Mouse (Mus musculus): ENCODE measurements around the gene Asns. TPM values are rescaled to one million over a fixed set of nuclear protein-coding genes. Genes with fewer than 3 reads are reported as not detected.

The Asns gene
- polyA plus RNA-seq, 1 experiment from 2014 or later, result 30.8 TPM

DNA sequence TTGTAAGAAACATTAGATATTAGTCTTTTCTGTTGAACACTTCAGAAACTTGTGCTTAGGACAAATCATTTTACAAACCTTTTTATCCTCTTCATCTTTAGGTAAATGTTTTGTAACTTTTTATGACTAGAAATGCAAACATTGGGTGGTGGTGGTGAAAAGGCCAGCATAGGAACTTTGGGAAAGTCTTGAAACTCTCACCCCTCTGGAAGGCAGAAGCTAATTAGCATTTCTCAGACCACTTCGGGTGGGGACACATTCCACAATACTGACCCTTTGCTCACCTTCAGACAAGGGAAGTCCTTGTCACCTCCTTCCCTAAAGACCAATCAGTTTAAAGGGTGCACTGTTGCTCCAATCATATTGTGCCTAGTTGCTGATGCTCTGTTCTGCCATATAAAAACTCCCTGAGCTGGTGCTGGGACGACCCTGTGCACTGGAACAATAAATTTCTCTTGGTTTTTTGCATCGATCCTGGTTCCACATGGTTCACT, 18.8 kb upstream of the Asns start:
- H3K4me1 ChIP-seq (ENCODE audit: insufficient read depth, low read length), result no peaks in the 10 kb centered on the region
- H3K9me3 ChIP-seq (ENCODE audit: low read length), result no peaks in the 10 kb centered on the region
- H3K27ac ChIP-seq (ENCODE audit: low read length), result no peak overlapping the region
- 37% methylated on average over 3 of the region's 3 CpGs for WGBS
- H3K36me3 ChIP-seq (ENCODE audit: insufficient read depth, low read length), result no peaks in the 10 kb centered on the region
- H3K4me3 ChIP-seq (ENCODE audit: low read length), result no peak overlapping the region
- no peak overlapping the region for H3K4me2 ChIP-seq (replicated peaks; ENCODE audit: low read depth, low read length)
- no peaks in the 10 kb centered on the region for H3K27me3 ChIP-seq (ENCODE audit: insufficient read depth, low read length)
- no peak for ATAC-seq (ENCODE audit: low FRiP score, low TSS enrichment)
- H3K9ac ChIP-seq (replicated peaks; ENCODE audit: low read length), result no peak overlapping the region

DNA sequence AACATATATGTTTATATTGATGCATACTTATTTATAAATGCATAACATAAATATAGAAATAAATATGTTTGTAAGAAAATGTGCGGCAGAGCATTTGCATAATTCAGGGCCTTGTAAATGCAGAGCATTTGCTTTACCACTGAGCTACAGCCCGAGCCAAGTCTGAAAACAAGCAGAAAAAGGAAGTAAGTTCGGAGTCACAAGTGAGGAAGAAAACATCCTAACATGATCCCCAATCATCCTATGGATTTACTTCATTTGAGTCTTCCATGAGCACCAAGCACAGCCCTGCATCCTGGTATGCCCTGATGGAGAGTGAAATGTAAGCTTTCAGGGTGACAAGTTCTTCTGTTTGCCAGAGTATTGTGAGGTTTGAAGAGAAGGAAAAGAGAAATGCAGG, 15.2 kb upstream of the Asns start:
- H3K4me2 ChIP-seq (replicated peaks; ENCODE audit: low read depth, low read length), result no peak overlapping the region
- no peak overlapping the region for H3K9ac ChIP-seq (replicated peaks; ENCODE audit: low read length)
- ATAC-seq (ENCODE audit: low FRiP score, low TSS enrichment), result no peak
- H3K27me3 ChIP-seq (ENCODE audit: insufficient read depth, low read length), result no peaks in the 10 kb centered on the region
- no peaks in the 10 kb centered on the region for H3K36me3 ChIP-seq (ENCODE audit: insufficient read depth, low read length)
- no peak overlapping the region for H3K27ac ChIP-seq (ENCODE audit: low read length)
- no peaks in the 10 kb centered on the region for H3K4me1 ChIP-seq (ENCODE audit: insufficient read depth, low read length)
- no peak overlapping the region for H3K4me3 ChIP-seq (ENCODE audit: low read length)
- no peaks in the 10 kb centered on the region for H3K9me3 ChIP-seq (ENCODE audit: low read length)
- WGBS, result 84% methylated on average over 3 of the region's 3 CpGs

DNA sequence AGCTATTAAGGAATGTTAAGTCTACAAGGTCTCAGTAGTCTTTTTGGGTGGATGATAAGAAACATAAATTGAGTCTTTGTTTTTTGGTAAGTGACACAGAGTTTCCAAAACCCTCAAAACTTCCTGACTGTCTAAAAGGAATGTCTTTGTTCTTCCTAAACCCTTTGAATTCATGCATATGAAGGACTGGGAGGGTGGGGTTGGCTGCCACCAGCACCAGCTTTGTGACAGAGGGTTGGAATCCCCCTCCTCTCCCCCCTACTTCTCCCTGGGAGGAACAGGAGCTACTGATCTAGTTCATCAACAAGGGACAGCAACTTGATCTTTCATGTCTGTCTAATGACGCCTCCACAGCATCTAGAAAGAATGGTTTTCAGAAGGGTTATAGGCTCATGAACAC, 13.7 kb upstream of the Asns start:
- H3K27me3 ChIP-seq (ENCODE audit: insufficient read depth, low read length), result no peaks in the 10 kb centered on the region
- H3K9me3 ChIP-seq (ENCODE audit: low read length), result no peaks in the 10 kb centered on the region
- no peak overlapping the region for H3K4me3 ChIP-seq (ENCODE audit: low read length)
- 48% methylated on average over 1 of the region's 1 CpGs for WGBS
- H3K27ac ChIP-seq (ENCODE audit: low read length), result no peak overlapping the region
- H3K4me2 ChIP-seq (replicated peaks; ENCODE audit: low read depth, low read length), result no peak overlapping the region
- no peak for ATAC-seq (ENCODE audit: low FRiP score, low TSS enrichment)
- H3K4me1 ChIP-seq (ENCODE audit: insufficient read depth, low read length), result no peaks in the 10 kb centered on the region
- H3K36me3 ChIP-seq (ENCODE audit: insufficient read depth, low read length), result no peaks in the 10 kb centered on the region
- H3K9ac ChIP-seq (replicated peaks; ENCODE audit: low read length), result no peak overlapping the region

DNA sequence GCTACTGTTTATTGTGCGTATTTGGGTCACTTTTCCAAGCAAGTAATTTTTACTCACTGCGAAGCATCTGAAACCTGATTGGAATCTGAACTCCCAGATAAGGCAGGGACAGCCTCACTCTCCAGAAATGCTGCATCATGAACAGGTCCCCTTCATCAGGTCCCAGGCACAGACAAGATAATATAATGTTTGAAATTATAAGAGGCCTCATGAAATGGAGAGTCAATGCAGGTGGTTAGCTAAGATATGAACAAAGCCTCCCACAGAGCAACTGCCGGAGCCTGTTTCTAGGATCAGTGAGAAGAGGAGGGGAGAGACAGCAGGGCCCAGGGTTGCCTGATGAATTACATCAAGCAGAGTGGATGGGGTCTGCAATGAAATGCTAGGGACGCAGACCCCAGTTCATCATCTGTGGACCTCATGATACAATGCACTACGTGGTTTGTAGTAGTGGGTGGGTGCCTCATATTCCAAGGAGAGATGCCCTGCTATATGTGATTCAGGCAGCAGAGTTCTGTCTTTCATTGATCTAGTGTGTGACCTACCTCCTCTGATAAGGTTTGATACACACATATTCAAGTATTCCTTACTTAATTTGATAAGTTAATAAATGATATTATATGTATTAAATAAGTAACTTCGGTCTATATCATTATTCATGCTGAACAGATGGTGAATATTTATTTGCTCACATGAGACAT, 5.1 kb upstream of the Asns start:
- H3K4me3 ChIP-seq (ENCODE audit: low read length), result no peak overlapping the region
- peaks cover 5% of the 10 kb centered on the region for H3K27me3 ChIP-seq (ENCODE audit: insufficient read depth, low read length)
- no peaks in the 10 kb centered on the region; the same call in 1 of the 2 replicates for H3K4me1 ChIP-seq (ENCODE audit: insufficient read depth, low read length)
- WGBS, result 82% methylated on average over 6 of the region's 6 CpGs
- no peak for ATAC-seq (ENCODE audit: low FRiP score, low TSS enrichment)
- H3K4me2 ChIP-seq (replicated peaks; ENCODE audit: low read depth, low read length), result no peak overlapping the region
- H3K36me3 ChIP-seq (ENCODE audit: insufficient read depth, low read length), result no peaks in the 10 kb centered on the region
- no peak overlapping the region for H3K9ac ChIP-seq (replicated peaks; ENCODE audit: low read length)
- H3K27ac ChIP-seq (ENCODE audit: low read length), result no peak overlapping the region
- no peaks in the 10 kb centered on the region for H3K9me3 ChIP-seq (ENCODE audit: low read length)

DNA sequence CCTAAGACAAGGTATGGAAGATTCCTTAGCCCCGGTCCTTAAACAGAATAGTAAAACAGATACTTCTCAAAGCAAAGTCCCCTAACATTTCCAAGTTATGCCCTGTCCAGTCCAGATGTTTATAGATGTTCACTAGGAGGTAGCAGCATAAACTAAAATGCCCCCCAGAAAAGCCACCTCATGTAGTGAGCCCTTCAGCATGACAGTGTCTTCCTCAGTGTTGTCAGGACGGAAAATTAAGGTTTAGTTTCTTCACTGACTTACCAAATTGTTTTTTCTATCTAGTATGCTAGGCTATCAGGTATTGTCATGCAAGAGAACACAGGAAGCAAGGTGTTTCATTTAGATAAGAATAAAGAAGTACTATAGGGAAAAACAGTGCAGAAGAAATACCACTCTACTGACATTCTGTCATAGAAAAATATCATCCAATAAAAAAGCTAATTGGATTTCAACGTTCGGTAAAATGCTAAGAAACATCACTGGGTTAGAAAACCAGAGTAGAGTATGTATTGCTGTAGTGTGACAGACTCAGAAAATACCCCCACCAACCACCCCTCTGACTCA, 4.1 kb upstream of the Asns start:
- Histone ChIP-seq H3K4me2 (replicated peaks; ENCODE audit: low read depth, low read length) (no peak overlapping the region), H3K4me3 (ENCODE audit: low read length) (no peak overlapping the region), H3K4me1 (ENCODE audit: insufficient read depth, low read length) (peaks cover under 1% of the 10 kb centered on the region; the same call in 1 of the 2 replicates), H3K36me3 (ENCODE audit: insufficient read depth, low read length) (no peaks in the 10 kb centered on the region), H3K9me3 (ENCODE audit: low read length) (no peaks in the 10 kb centered on the region), H3K27ac (ENCODE audit: low read length) (no peak overlapping the region), H3K27me3 (ENCODE audit: insufficient read depth, low read length) (peaks cover 5% of the 10 kb centered on the region), H3K9ac (replicated peaks; ENCODE audit: low read length) (no peak overlapping the region)
- ATAC-seq (ENCODE audit: low FRiP score, low TSS enrichment), result no peak
- 80% methylated on average over 4 of the region's 4 CpGs for WGBS

DNA sequence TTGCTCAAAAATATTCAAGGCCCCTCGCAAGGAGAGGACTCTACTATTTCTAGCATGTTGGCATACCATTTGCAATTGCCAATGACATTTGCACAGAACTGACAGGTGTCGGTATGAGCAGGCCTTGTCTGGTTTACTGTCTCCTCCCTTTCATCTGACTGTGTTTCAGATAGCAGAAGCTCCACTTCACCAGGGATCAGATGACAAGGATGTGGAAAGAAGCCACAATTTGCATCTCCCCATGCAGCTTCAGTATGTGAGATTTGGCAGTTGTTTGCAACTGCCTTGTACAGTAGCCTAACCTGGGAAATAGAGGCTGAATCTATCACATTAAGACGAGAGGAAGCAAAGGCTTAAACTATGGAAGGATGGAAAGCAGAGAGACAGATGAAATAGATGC, 3.6 kb upstream of the Asns start:
- no peak overlapping the region for H3K4me2 ChIP-seq (replicated peaks; ENCODE audit: low read depth, low read length)
- no peak overlapping the region for H3K27ac ChIP-seq (ENCODE audit: low read length)
- no peaks in the 10 kb centered on the region for H3K36me3 ChIP-seq (ENCODE audit: insufficient read depth, low read length)
- 72% methylated on average over 3 of the region's 3 CpGs for WGBS
- no peak overlapping the region for H3K4me3 ChIP-seq (ENCODE audit: low read length)
- peaks cover 5% of the 10 kb centered on the region for H3K27me3 ChIP-seq (ENCODE audit: insufficient read depth, low read length)
- H3K9me3 ChIP-seq (ENCODE audit: low read length), result no peaks in the 10 kb centered on the region
- no peak for ATAC-seq (ENCODE audit: low FRiP score, low TSS enrichment)
- peaks cover 4% of the 10 kb centered on the region; the same call in 1 of the 2 replicates for H3K4me1 ChIP-seq (ENCODE audit: insufficient read depth, low read length)
- H3K9ac ChIP-seq (replicated peaks; ENCODE audit: low read length), result no peak overlapping the region

DNA sequence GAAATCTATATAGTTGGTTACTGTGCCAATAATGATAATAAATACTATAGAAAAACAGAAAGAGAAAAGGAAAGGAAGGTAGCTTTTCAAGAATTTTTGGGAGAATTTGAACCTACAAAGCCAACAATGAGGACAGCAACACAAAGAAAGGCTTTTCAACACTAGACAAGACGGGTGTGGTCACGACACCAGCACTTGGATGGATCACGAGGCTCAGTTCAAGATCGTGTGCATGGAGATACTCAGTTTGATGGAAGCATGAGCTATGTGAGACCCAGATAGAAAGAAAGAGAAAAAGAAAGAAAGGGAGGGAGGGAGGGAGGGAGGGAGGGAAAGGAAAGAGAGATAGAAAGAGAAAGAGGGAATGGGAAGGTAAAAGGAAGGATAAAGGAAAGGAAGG, 2.8 kb upstream of the Asns start:
- WGBS, result 86% methylated on average over 4 of the region's 4 CpGs
- no peak for ATAC-seq (ENCODE audit: low FRiP score, low TSS enrichment)
- Histone ChIP-seq H3K36me3 (ENCODE audit: insufficient read depth, low read length) (no peaks in the 10 kb centered on the region), H3K4me3 (ENCODE audit: low read length) (no peak overlapping the region), H3K27ac (ENCODE audit: low read length) (no peak overlapping the region), H3K27me3 (ENCODE audit: insufficient read depth, low read length) (peaks cover 5% of the 10 kb centered on the region), H3K4me2 (replicated peaks; ENCODE audit: low read depth, low read length) (no peak overlapping the region), H3K9ac (replicated peaks; ENCODE audit: low read length) (no peak overlapping the region), H3K9me3 (ENCODE audit: low read length) (no peaks in the 10 kb centered on the region), H3K4me1 (ENCODE audit: insufficient read depth, low read length) (peaks cover 4% of the 10 kb centered on the region; the same call in 1 of the 2 replicates)

DNA sequence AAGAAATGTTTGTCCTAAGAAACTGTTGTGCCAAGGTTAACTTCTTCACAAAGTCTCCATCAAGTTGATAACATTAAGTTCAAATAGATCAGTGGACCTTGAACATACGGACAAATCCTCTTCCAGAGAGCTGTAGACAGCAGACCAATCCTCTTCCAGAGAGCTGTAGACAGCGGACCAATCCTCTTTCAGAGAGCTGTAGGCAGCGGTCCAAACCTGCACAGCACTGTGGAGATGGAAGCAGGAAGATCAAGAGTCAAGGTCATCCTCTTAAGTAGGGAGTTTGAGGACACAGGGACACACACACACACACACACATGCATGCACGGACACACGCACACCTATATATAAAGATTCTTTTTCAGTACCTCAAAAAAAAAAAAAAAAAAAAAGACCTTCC, 612 bp upstream of the Asns start:
- no peak overlapping the region for H3K27ac ChIP-seq (ENCODE audit: low read length)
- H3K9ac ChIP-seq (replicated peaks; ENCODE audit: low read length), result no peak overlapping the region
- 72% methylated on average over 5 of the region's 5 CpGs for WGBS

DNA sequence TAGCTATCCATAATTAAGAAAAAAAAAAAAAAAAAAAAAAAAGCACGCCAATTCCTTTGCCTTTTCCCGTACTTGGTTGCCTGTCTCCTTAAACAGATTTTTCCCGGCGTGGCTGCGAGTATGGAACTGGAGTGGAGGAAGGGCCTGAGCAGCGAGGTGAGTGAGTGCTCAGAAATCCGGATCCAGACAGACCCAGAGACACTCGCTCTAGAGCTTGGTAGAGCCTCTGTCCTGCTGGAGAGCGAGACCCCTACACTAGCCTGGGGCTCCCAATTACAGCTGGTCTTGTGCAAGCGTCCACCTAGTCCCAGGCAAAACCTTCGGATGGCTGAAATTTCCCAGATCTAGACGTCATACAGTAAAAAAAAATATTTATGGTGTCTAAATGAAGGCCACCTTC, 603 bp downstream of the Asns start:
- Histone ChIP-seq H3K4me3 (ENCODE audit: low read length) (peak overlapping the region; percentile 69), H3K4me1 (ENCODE audit: insufficient read depth, low read length) (peaks cover 4% of the 10 kb centered on the region; the same call in 1 of the 2 replicates), H3K27ac (ENCODE audit: low read length) (no peak overlapping the region), H3K4me2 (replicated peaks; ENCODE audit: low read depth, low read length) (peak overlapping the region; percentile 82), H3K36me3 (ENCODE audit: insufficient read depth, low read length) (no peaks in the 10 kb centered on the region), H3K9me3 (ENCODE audit: low read length) (no peaks in the 10 kb centered on the region), H3K9ac (replicated peaks; ENCODE audit: low read length) (peak overlapping the region; percentile 68), H3K27me3 (ENCODE audit: insufficient read depth, low read length) (peaks cover 5% of the 10 kb centered on the region)
- ATAC-seq (ENCODE audit: low FRiP score, low TSS enrichment), result peak; percentile 75
- WGBS, result under 1% methylated on average over 12 of the region's 12 CpGs

More for the DNA sequence above, 612 bp upstream of the Asns start:
- Histone ChIP-seq H3K27me3 (ENCODE audit: insufficient read depth, low read length) (peaks cover 5% of the 10 kb centered on the region), H3K4me3 (ENCODE audit: low read length) (no peak overlapping the region), H3K4me2 (replicated peaks; ENCODE audit: low read depth, low read length) (peak overlapping the region; percentile 82; the same call in 1 of the 2 replicates), H3K9me3 (ENCODE audit: low read length) (no peaks in the 10 kb centered on the region), H3K36me3 (ENCODE audit: insufficient read depth, low read length) (no peaks in the 10 kb centered on the region), H3K4me1 (ENCODE audit: insufficient read depth, low read length) (peaks cover 4% of the 10 kb centered on the region; the same call in 1 of the 2 replicates)
- no peak for ATAC-seq (ENCODE audit: low FRiP score, low TSS enrichment)

DNA sequence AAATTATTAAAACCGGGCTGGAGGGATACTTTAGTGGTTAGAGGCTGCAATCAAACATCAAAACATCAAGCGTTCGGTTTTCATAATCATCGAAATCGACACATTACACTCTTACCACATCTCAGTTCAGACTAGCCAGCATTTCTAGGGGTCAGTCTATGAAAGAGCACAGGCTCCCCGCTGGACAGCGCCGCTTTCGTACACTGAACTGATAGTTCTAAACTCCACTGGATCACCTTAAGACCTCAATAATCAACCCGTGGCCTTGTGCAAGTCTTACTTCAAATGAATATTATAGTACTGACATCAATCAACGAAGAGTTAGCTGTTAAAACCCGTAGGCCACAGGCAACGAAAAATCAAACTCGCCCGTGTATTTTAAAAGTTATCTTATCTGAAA, 1.0 kb downstream of the Asns start:
- 36% methylated on average over 15 of the region's 15 CpGs for WGBS
- no peak overlapping the region for H3K9ac ChIP-seq (replicated peaks; ENCODE audit: low read length)
- peaks cover 4% of the 10 kb centered on the region; the same call in 1 of the 2 replicates for H3K4me1 ChIP-seq (ENCODE audit: insufficient read depth, low read length)

More for the DNA sequence above, 1.0 kb downstream of the Asns start:
- Histone ChIP-seq H3K9me3 (ENCODE audit: low read length) (no peaks in the 10 kb centered on the region), H3K4me3 (ENCODE audit: low read length) (peak overlapping the region; percentile 69), H3K4me2 (replicated peaks; ENCODE audit: low read depth, low read length) (peak overlapping the region; percentile 82), H3K27ac (ENCODE audit: low read length) (no peak overlapping the region), H3K36me3 (ENCODE audit: insufficient read depth, low read length) (no peaks in the 10 kb centered on the region), H3K27me3 (ENCODE audit: insufficient read depth, low read length) (peaks cover 5% of the 10 kb centered on the region)
- no peak for ATAC-seq (ENCODE audit: low FRiP score, low TSS enrichment)

Data from kidney, embryonic 16.5 days (tissue).